Mouse (Mus musculus) limb, embryonic 11.5 days (tissue): ENCODE measurements around the gene Smyd3. TPM values are rescaled to one million over a fixed set of nuclear protein-coding genes. Genes with fewer than 3 reads are reported as not detected.
A peak's percentile ranks its signal among the peaks of the same experiment; 100 is the strongest.

Experiments
- ATAC-seq: fragments of 200-750 bp; cut with Nextera tagmentation; 2 replicates; pipeline ENCODE4 v1.8.0; 2017; ENCODE audit warnings: low read depth; ENCODE audit not compliant: insufficient number of reproducible peaks, low FRiP score, low TSS enrichment
- DNase-seq: peaks from one replicate; pipeline ENCODE4 v3.0.0-alpha.2; 2015; ENCODE audit warnings: low spot score
- H3K27ac ChIP-seq: fragments of 300-500 bp; sonication (generic); replicated peaks from 2 replicates; pipeline ENCODE4 v1.5.1; 2014; ENCODE audit warnings: low read depth, mild to moderate bottlenecking, low read length
- H3K27me3 ChIP-seq: fragments of 300-500 bp; sonication (generic); 2 replicates; pipeline ENCODE4 v1.6.1; 2014; ENCODE audit warnings: mild to moderate bottlenecking, low read length, mixed read lengths; ENCODE audit not compliant: control insufficient read depth, insufficient read depth
- H3K36me3 ChIP-seq: fragments of 300-500 bp; sonication (generic); 2 replicates; pipeline ENCODE4 v1.6.1; 2014; ENCODE audit warnings: mild to moderate bottlenecking, low read length, moderate library complexity, mixed read lengths; ENCODE audit not compliant: control insufficient read depth, insufficient read depth
- H3K4me1 ChIP-seq: fragments of 300-500 bp; sonication (generic); 2 replicates; pipeline ENCODE4 v1.6.1; 2014; ENCODE audit warnings: low read length, mixed read lengths; ENCODE audit not compliant: control insufficient read depth, insufficient read depth
- H3K4me2 ChIP-seq: fragments of 300-500 bp; sonication (generic); 2 replicates; pipeline ENCODE4 v1.6.1; 2014; ENCODE audit warnings: low read depth, mild to moderate bottlenecking, moderate library complexity; ENCODE audit not compliant: severe bottlenecking
- H3K4me3 ChIP-seq: fragments of 300-500 bp; sonication (generic); 2 replicates; pipeline ENCODE4 v1.5.1; 2014; ENCODE audit warnings: low read depth, low read length
- H3K9ac ChIP-seq: fragments of 300-500 bp; sonication (generic); 2 replicates; pipeline ENCODE4 v1.6.1; 2014; ENCODE audit warnings: mild to moderate bottlenecking, low read length
- H3K9me3 ChIP-seq: fragments of 300-500 bp; sonication (generic); 2 replicates; pipeline ENCODE4 v1.6.1; 2016; ENCODE audit warnings: low read length; ENCODE audit not compliant: control insufficient read depth
- WGBS: fragments of 180-500 bp; shearing (Covaris S2); extraction: QIAGEN DNeasy Blood & Tissue Kit; methylation state at CpG from one replicate; pipeline ENCODE4 v1.1.7; 2014; 5-methylcytosine and 5-hydroxymethylcytosine counted together
- polyA plus RNA-seq: library from polyadenylated mRNA; unstranded; fragments of >200 nt; fragmentation: Nextera tagmentation; extraction: Ambion mirVana; gene quantifications from 2 replicates; pipeline ENCODE4 v1.2.1, GENCODE M21; 2014

Gene Smyd3
- polyA plus RNA-seq, 1 experiment from 2014 or later = 25.6 TPM

- Histone ChIP-seq H3K9ac (no peak overlapping the region), H3K36me3 (no peaks in the 10 kb centered on the region), H3K27me3 (no peaks in the 10 kb centered on the region), H3K4me2 (no peak overlapping the region), H3K4me1 (no peaks in the 10 kb centered on the region), H3K27ac (no peak overlapping the region), H3K4me3 (no peak overlapping the region), H3K9me3 (no peaks in the 10 kb centered on the region)
- DNase-seq = no peak
- ATAC-seq = no peak
- WGBS = 94% methylated on average over 4 of the region's 4 CpGs
These were observed 238.7 kb downstream of the Smyd3 start for GRCm38 (mm10) chr1:179279116-179279515.

- H3K4me1 ChIP-seq = no peaks in the 10 kb centered on the region
- ATAC-seq = no peak
These were observed 240.5 kb downstream of the Smyd3 start for GRCm38 (mm10) chr1:179277346-179277745.

GRCm38 (mm10) chr1:179276866-179277265 lies 241.0 kb downstream of the Smyd3 start:
- Histone ChIP-seq H3K27me3 (no peaks in the 10 kb centered on the region), H3K27ac (no peak overlapping the region), H3K4me1 (no peaks in the 10 kb centered on the region), H3K4me3 (no peak overlapping the region), H3K4me2 (no peak overlapping the region), H3K9me3 (no peaks in the 10 kb centered on the region), H3K9ac (no peak overlapping the region), H3K36me3 (no peaks in the 10 kb centered on the region)
- no peak for DNase-seq
- ATAC-seq = no peak
- 83% methylated on average over 1 of the region's 1 CpGs for WGBS

More at GRCm38 (mm10) chr1:179277346-179277745, 240.5 kb downstream of the Smyd3 start:
- no peak overlapping the region for H3K4me3 ChIP-seq
- no peak overlapping the region for H3K9ac ChIP-seq
- no peaks in the 10 kb centered on the region for H3K36me3 ChIP-seq
- no peak for DNase-seq
- 91% methylated on average over 9 of the region's 9 CpGs for WGBS
- H3K9me3 ChIP-seq = no peaks in the 10 kb centered on the region
- H3K4me2 ChIP-seq = no peak overlapping the region
- H3K27me3 ChIP-seq = no peaks in the 10 kb centered on the region
- H3K27ac ChIP-seq = no peak overlapping the region

- Histone ChIP-seq H3K27ac (no peak overlapping the region), H3K4me3 (no peak overlapping the region), H3K4me2 (no peak overlapping the region), H3K36me3 (no peaks in the 10 kb centered on the region), H3K27me3 (no peaks in the 10 kb centered on the region), H3K4me1 (no peaks in the 10 kb centered on the region), H3K9ac (no peak overlapping the region), H3K9me3 (peaks cover 2% of the 10 kb centered on the region; the same call in 1 of the 2 replicates)
- DNase-seq = no peak
- no peak for ATAC-seq
- 85% methylated on average over 4 of the region's 4 CpGs for WGBS
These were observed 244.9 kb downstream of the Smyd3 start for GRCm38 (mm10) chr1:179272926-179273325.

- Histone ChIP-seq H3K36me3 (no peaks in the 10 kb centered on the region), H3K9ac (no peak overlapping the region), H3K4me1 (no peaks in the 10 kb centered on the region), H3K4me3 (no peak overlapping the region), H3K9me3 (peaks cover 2% of the 10 kb centered on the region; the same call in 1 of the 2 replicates), H3K4me2 (no peak overlapping the region), H3K27me3 (no peaks in the 10 kb centered on the region), H3K27ac (no peak overlapping the region)
- ATAC-seq (no peak), DNase-seq (no peak)
These were observed 245.5 kb downstream of the Smyd3 start for GRCm38 (mm10) chr1:179272351-179272750.

GRCm38 (mm10) chr1:179266936-179267335 lies 250.9 kb downstream of the Smyd3 start:
- no peak for DNase-seq
- Histone ChIP-seq H3K4me1 (no peaks in the 10 kb centered on the region; the same call in 1 of the 2 replicates), H3K27me3 (no peaks in the 10 kb centered on the region), H3K27ac (no peak overlapping the region), H3K4me2 (no peak overlapping the region), H3K4me3 (no peak overlapping the region), H3K36me3 (no peaks in the 10 kb centered on the region), H3K9me3 (peaks cover 2% of the 10 kb centered on the region; the same call in 1 of the 2 replicates), H3K9ac (no peak overlapping the region)
- WGBS = 86% methylated on average over 3 of the region's 3 CpGs
- no peak for ATAC-seq

GRCm38 (mm10) chr1:179261496-179261966 lies 256.3 kb downstream of the Smyd3 start:
- Histone ChIP-seq H3K9me3 (no peaks in the 10 kb centered on the region), H3K4me1 (peaks cover 7% of the 10 kb centered on the region), H3K9ac (no peak overlapping the region), H3K27ac (no peak overlapping the region), H3K4me2 (no peak overlapping the region), H3K36me3 (no peaks in the 10 kb centered on the region), H3K27me3 (0 out of 2 replicates have a peak, but pooled peaks cover 2% of the 10 kb centered on the region), H3K4me3 (no peak overlapping the region)
- DNase-seq (peak; percentile 48), ATAC-seq (no peak)
- 22% methylated on average over 11 of the region's 11 CpGs for WGBS

GRCm38 (mm10) chr1:179255826-179256512 lies 261.9 kb downstream of the Smyd3 start:
- H3K4me3 ChIP-seq = no peak overlapping the region
- DNase-seq (no peak), ATAC-seq (no peak)
- 0 out of 2 replicates have a peak, but pooled peaks cover 2% of the 10 kb centered on the region for H3K27me3 ChIP-seq
- no peaks in the 10 kb centered on the region for H3K36me3 ChIP-seq
- H3K4me1 ChIP-seq = 0 out of 2 replicates have a peak, but pooled peaks cover 2% of the 10 kb centered on the region
- H3K4me2 ChIP-seq = no peak overlapping the region
- no peaks in the 10 kb centered on the region for H3K9me3 ChIP-seq
- H3K9ac ChIP-seq = no peak overlapping the region
- no peak overlapping the region for H3K27ac ChIP-seq
- WGBS = 89% methylated on average over 11 of the region's 11 CpGs
